Mouse (Mus musculus): ENCODE data around the gene Ptgir. TPM values are rescaled to one million over a fixed set of nuclear protein-coding genes. Genes with fewer than 3 reads are reported as not detected.

Gene Ptgir
- polyA plus RNA-seq, 1 experiment = 5.7 TPM

- H3K36me3 ChIP-seq (ENCODE audit: control insufficient read depth, insufficient read depth) = peaks cover 32% of the 10 kb centered on the region
- no peak overlapping the region for H3ac ChIP-seq (ENCODE audit: control insufficient read depth, insufficient read length, low read depth)
- peaks cover 32% of the 10 kb centered on the region for H3K79me3 ChIP-seq (ENCODE audit: low read depth)
- TF ChIP-seq MYOG (IDR thresholded peaks at IDR 0.05; ENCODE audit: control insufficient read depth, extremely low read depth, insufficient read length) (no peak), CEBPB (IDR thresholded peaks at IDR 0.05; ENCODE audit: low read depth) (no peak), FOSL1 (IDR thresholded peaks at IDR 0.05; ENCODE audit: insufficient read depth, low read length, poor library complexity, severe bottlenecking) (no peak), CTCF (IDR thresholded peaks at IDR 0.05; ENCODE audit: control insufficient read depth, insufficient read depth, insufficient read length) (no peak), USF1 (IDR thresholded peaks at IDR 0.05; ENCODE audit: low read depth) (no peak)
- H3K4me3 ChIP-seq (ENCODE audit: insufficient read depth, poor library complexity, severe bottlenecking) = no peak overlapping the region
- H3K79me2 ChIP-seq (ENCODE audit: control insufficient read depth, insufficient read depth) = peaks cover 45% of the 10 kb centered on the region
- no peaks in the 10 kb centered on the region for H3K27me3 ChIP-seq (ENCODE audit: control insufficient read depth, insufficient read depth, insufficient read length)
Measured at GRCm38 (mm10) chr7:16918670-16919069, 12.4 kb downstream of the Ptgir start.

- Histone ChIP-seq H3K36me3 (ENCODE audit: control insufficient read depth, insufficient read depth) (peaks cover 30% of the 10 kb centered on the region), H3ac (ENCODE audit: control insufficient read depth, insufficient read length, low read depth) (peak overlapping the region; percentile 20), H3K27me3 (ENCODE audit: control insufficient read depth, insufficient read depth, insufficient read length) (no peaks in the 10 kb centered on the region), H3K79me3 (ENCODE audit: low read depth) (peaks cover 32% of the 10 kb centered on the region), H3K79me2 (ENCODE audit: control insufficient read depth, insufficient read depth) (peaks cover 46% of the 10 kb centered on the region), H3K4me3 (ENCODE audit: insufficient read depth, poor library complexity, severe bottlenecking) (no peak overlapping the region)
- TF ChIP-seq MAX (IDR thresholded peaks at IDR 0.05) = no peak
- TF ChIP-seq CTCF (IDR thresholded peaks at IDR 0.05; ENCODE audit: control insufficient read depth, insufficient read depth, insufficient read length) = no peak
- TF ChIP-seq CEBPB (IDR thresholded peaks at IDR 0.05; ENCODE audit: low read depth) = no peak
- TF ChIP-seq MYOG (IDR thresholded peaks at IDR 0.05; ENCODE audit: control insufficient read depth, extremely low read depth, insufficient read length) = no peak
- TF ChIP-seq MYOD1 (IDR thresholded peaks at IDR 0.05; ENCODE audit: control insufficient read depth, insufficient read length, low read depth) = no peak
- TF ChIP-seq FOSL1 (IDR thresholded peaks at IDR 0.05; ENCODE audit: insufficient read depth, low read length, poor library complexity, severe bottlenecking) = no peak
- TF ChIP-seq USF1 (IDR thresholded peaks at IDR 0.05; ENCODE audit: low read depth) = no peak
Measured at GRCm38 (mm10) chr7:16919395-16920149, 13.3 kb downstream of the Ptgir start.

GRCm38 (mm10) chr7:16920150-16920579, 13.9 kb downstream of the Ptgir start:
- Histone ChIP-seq H3K79me2 (ENCODE audit: control insufficient read depth, insufficient read depth) (peaks cover 46% of the 10 kb centered on the region), H3K36me3 (ENCODE audit: control insufficient read depth, insufficient read depth) (peaks cover 29% of the 10 kb centered on the region)

DNA sequence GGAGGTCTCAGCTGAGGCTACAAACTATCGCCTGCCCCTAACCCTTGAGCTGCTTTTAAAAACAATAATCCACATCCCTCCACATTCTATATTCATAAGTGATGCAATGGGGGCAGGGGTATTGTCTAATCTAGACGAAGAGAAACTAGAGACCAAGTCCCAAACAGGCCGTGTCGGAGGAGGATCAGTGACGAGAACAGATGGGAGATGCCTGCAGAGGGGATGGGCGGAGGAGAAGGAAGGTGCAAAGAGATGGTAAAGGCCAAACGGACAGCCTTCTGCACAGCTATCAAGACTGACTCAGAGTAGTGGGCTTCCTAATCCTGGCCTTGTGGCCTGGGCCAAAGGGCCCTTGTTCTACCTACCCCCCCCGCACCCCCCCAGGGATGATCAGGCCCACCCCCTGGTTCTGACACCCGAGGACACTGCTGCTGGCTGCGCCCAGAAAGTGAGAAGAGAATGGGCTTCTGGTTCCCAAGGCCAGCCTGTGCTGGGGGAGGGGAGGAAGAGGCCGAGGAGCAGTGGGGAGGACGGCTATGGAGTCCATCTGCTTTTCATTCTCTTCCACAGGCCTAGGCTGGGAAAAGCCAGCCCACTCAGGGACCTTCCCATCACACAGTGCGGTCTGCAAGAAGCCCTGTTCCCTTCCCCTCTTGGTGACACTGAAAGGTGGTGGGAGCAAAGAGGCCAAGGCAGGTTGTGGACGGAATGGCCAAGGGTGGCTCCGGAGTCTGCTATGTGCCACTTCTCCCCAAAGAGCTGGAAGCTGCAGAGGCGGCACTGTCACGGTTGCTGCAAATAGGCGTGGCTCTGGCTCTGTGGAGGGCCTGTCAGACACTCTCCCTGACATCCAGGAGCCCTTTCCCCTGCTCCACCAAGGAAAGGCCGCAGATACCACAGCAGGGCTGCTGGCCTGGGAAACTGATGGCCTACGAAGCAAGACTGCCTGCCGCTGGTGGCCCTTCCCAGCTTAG, 14.8 kb downstream of the Ptgir start:
- Histone ChIP-seq H3K36me3 (ENCODE audit: control insufficient read depth, insufficient read depth) (peaks cover 29% of the 10 kb centered on the region), H3ac (ENCODE audit: control insufficient read depth, insufficient read length, low read depth) (no peak overlapping the region), H3K79me2 (ENCODE audit: control insufficient read depth, insufficient read depth) (peaks cover 46% of the 10 kb centered on the region), H3K79me3 (ENCODE audit: low read depth) (peaks cover 32% of the 10 kb centered on the region), H3K27me3 (ENCODE audit: control insufficient read depth, insufficient read depth, insufficient read length) (no peaks in the 10 kb centered on the region), H3K4me3 (ENCODE audit: insufficient read depth, poor library complexity, severe bottlenecking) (no peak overlapping the region)
- no peak for TF ChIP-seq CEBPB (IDR thresholded peaks at IDR 0.05; ENCODE audit: low read depth)
- TF ChIP-seq USF1 (IDR thresholded peaks at IDR 0.05; ENCODE audit: low read depth) = no peak
- TF ChIP-seq MYOG (IDR thresholded peaks at IDR 0.05; ENCODE audit: control insufficient read depth, extremely low read depth, insufficient read length) = no peak
- no peak for TF ChIP-seq MAX (IDR thresholded peaks at IDR 0.05)
- TF ChIP-seq CTCF (IDR thresholded peaks at IDR 0.05; ENCODE audit: control insufficient read depth, insufficient read depth, insufficient read length) = no peak
- TF ChIP-seq FOSL1 (IDR thresholded peaks at IDR 0.05; ENCODE audit: insufficient read depth, low read length, poor library complexity, severe bottlenecking) = no peak
- TF ChIP-seq MYOD1 (IDR thresholded peaks at IDR 0.05; ENCODE audit: control insufficient read depth, insufficient read length, low read depth) = no peak

More at GRCm38 (mm10) chr7:16920150-16920579, 13.9 kb downstream of the Ptgir start:
- peak overlapping the region; percentile 20 for H3ac ChIP-seq (ENCODE audit: control insufficient read depth, insufficient read length, low read depth)
- H3K4me3 ChIP-seq (ENCODE audit: insufficient read depth, poor library complexity, severe bottlenecking) = no peak overlapping the region
- peaks cover 32% of the 10 kb centered on the region for H3K79me3 ChIP-seq (ENCODE audit: low read depth)
- no peak for TF ChIP-seq MYOG (IDR thresholded peaks at IDR 0.05; ENCODE audit: control insufficient read depth, extremely low read depth, insufficient read length)
- TF ChIP-seq USF1 (IDR thresholded peaks at IDR 0.05; ENCODE audit: low read depth) = no peak
- no peak for TF ChIP-seq MYOD1 (IDR thresholded peaks at IDR 0.05; ENCODE audit: control insufficient read depth, insufficient read length, low read depth)
- no peak for TF ChIP-seq FOSL1 (IDR thresholded peaks at IDR 0.05; ENCODE audit: insufficient read depth, low read length, poor library complexity, severe bottlenecking)
- no peak for TF ChIP-seq CTCF (IDR thresholded peaks at IDR 0.05; ENCODE audit: control insufficient read depth, insufficient read depth, insufficient read length)
- TF ChIP-seq CEBPB (IDR thresholded peaks at IDR 0.05; ENCODE audit: low read depth) = no peak
- TF ChIP-seq MAX (IDR thresholded peaks at IDR 0.05) = no peak
- no peaks in the 10 kb centered on the region for H3K27me3 ChIP-seq (ENCODE audit: control insufficient read depth, insufficient read depth, insufficient read length)

DNA sequence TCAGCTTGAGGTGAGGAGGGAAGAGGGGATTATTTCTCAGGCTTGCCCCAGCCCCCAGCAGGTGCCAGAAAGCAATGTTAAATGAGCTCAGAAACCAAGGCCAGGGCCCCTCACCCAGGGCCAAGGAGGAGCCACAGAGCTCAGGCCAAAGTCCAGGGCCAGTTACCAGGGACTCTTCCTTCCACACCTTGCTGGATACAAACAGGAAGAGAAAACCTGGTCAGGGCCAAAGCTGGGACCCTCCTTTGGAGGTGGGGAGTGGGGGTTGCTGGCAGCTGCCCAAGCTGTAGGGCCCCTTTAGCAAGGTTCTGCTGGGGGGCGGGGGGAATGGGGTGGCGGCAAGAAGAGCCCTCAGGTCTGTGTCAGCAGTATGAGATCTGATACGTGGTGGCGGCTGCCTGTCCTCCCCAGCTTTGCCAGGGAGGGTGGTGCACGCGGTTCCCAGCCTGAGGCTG, 15.6 kb downstream of the Ptgir start:
- H3ac ChIP-seq (ENCODE audit: control insufficient read depth, insufficient read length, low read depth) = no peak overlapping the region
- no peak overlapping the region for H3K4me3 ChIP-seq (ENCODE audit: insufficient read depth, poor library complexity, severe bottlenecking)
- H3K79me3 ChIP-seq (ENCODE audit: low read depth) = peaks cover 32% of the 10 kb centered on the region
- no peak for TF ChIP-seq CTCF (IDR thresholded peaks at IDR 0.05; ENCODE audit: control insufficient read depth, insufficient read depth, insufficient read length)
- TF ChIP-seq MYOG (IDR thresholded peaks at IDR 0.05; ENCODE audit: control insufficient read depth, extremely low read depth, insufficient read length) = no peak
- no peak for TF ChIP-seq MAX (IDR thresholded peaks at IDR 0.05)
- no peak for TF ChIP-seq USF1 (IDR thresholded peaks at IDR 0.05; ENCODE audit: low read depth)
- TF ChIP-seq MYOD1 (IDR thresholded peaks at IDR 0.05; ENCODE audit: control insufficient read depth, insufficient read length, low read depth) = no peak
- TF ChIP-seq CEBPB (IDR thresholded peaks at IDR 0.05; ENCODE audit: low read depth) = no peak
- TF ChIP-seq FOSL1 (IDR thresholded peaks at IDR 0.05; ENCODE audit: insufficient read depth, low read length, poor library complexity, severe bottlenecking) = no peak
- no peaks in the 10 kb centered on the region for H3K27me3 ChIP-seq (ENCODE audit: control insufficient read depth, insufficient read depth, insufficient read length)
- H3K36me3 ChIP-seq (ENCODE audit: control insufficient read depth, insufficient read depth) = peaks cover 23% of the 10 kb centered on the region
- peaks cover 46% of the 10 kb centered on the region for H3K79me2 ChIP-seq (ENCODE audit: control insufficient read depth, insufficient read depth)

Data from C2C12 (cell line).